Mouse (Mus musculus): ENCODE measurements at regions not wholly inside any gene's neighbourhood (a gene's known extent, or its start where the extent isn't known, plus 50 kb on each side); places are given as distances from the start of the nearest gene placed in this dataset.

GRCm38 (mm10) chr8:103809140-103809539 lies 292.3 kb upstream of the Cdh5 start:
- no peak for DNase-seq (ENCODE audit: low spot score)

GRCm38 (mm10) chr8:103813954-103814591 lies 287.4 kb upstream of the Cdh5 start:
- no peak for DNase-seq (ENCODE audit: low spot score)

DNA sequence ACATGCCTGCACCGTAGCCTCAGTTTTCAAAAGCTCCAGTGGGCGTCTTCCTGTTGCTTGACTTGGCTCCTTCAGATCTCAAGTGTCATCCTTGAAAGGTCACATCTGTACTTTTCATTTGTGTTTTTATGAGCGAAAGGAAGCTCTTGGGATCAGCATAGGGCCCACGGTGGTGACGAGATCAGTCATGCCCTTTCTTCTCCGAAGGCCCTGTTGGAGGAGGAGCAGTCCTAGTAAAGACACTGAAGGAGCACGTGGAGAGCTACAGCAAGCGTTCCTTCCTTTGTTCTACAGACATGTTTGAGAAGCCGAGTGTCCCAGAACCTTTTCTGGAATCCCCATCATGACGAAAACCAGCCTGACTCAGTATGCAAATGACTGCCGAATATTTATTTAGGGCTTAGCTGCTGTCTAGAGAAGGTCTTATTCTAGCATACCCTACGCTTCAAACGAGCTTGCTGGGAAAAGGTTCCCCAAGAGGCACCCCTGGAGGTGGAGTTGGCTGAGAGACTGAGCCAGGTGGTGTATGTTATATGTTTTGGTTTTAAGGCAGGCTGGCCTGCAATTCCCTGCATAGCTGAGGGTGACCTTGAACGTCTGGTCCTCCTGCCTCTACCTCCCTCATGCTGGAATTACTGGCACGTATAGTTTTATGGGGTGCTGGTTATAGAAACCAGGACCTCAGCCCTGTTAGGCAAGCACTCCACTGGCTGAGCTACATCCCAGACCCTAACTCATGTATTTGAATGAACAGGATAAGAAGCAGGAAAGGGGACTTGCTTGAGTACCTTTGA lies 285.1 kb upstream of the Cdh5 start:
- DNase-seq (ENCODE audit: low spot score), result no peak

DNA sequence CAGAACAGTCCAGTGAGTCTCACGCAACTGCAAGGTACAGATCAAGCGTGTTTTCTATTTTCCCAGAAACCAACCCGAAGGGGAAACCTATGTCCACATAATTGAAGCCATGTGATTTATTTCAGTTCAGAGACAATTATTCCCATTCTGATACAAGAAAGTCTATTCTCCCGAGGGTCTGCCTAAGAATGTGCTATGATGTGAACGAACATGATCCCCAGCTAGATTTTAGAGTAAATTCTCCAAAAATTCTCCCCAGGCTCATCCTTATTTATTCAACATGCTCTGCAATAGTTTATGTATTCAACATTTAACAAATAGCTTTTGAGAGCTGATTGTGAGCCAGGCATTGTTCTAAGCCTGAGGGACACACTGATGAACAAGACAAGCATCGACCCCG lies 277.9 kb upstream of the Cdh5 start:
- no peak for DNase-seq (ENCODE audit: low spot score)

DNA sequence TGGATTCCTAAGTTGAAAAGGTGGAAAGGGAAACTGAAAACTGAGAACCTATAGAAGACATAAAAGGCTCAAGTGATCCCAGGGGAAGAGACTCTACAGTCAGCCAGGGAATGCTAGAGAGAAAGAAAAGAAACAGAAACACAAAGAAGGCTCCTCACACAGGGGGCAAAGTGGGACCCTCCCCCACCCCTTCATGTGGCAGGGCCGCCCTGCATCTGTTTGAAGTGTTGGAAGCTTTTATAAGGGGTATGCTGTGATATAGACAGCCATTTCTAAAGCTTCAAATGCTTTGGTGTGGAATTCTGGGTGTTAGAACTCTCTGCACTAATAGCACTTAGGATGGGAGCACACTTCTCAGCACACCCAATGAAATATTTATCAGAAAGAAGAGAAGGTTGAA lies 276.7 kb upstream of the Cdh5 start:
- no peak for DNase-seq (ENCODE audit: low spot score)

- no peak for DNase-seq (ENCODE audit: low spot score)
Measured at GRCm38 (mm10) chr8:103825289-103825688, 276.1 kb upstream of the Cdh5 start.

- no peak for DNase-seq (ENCODE audit: low spot score)
Measured at GRCm38 (mm10) chr8:103830416-103830815, 271.0 kb upstream of the Cdh5 start.

DNA sequence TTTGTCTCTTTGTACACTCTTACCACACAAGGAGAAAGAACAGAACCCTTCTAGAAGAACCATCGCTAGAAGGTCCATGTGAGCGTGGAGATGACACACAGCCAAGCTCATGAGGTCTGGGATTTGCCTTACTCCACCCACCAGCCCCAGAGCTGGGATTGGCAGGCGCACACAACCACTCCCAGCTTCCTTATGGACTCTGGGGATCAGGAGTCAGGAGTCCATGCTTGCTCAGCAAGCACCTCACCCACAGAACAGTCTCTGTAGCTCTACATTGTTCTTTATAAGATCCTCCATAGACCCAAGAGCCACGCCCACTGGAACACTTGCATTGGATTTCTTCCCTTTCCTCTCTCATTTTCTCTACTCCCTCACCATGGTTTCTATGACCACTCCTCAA lies 261.4 kb upstream of the Cdh5 start:
- DNase-seq (ENCODE audit: low spot score), result no peak

DNA sequence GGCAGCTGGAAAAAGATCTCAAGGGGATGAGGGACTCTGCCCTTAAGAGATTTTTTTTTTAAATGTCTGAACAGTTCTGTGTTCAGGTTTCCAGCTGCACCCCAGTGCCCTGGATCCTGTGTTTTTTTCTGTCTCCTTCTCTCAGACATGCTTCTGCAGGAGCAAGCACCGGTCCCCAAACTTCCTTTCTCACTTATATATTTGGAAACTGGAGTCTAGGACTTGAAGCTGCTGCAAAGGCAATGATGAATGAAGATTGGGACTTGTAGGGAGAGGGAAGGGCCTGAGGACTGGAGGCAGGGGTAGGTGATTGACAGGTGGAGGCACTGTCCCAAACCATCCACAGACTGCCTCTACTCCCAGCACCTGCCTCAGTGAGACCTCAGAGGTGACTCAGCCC lies 255.5 kb upstream of the Cdh5 start:
- no peak for DNase-seq (ENCODE audit: low spot score)

DNA sequence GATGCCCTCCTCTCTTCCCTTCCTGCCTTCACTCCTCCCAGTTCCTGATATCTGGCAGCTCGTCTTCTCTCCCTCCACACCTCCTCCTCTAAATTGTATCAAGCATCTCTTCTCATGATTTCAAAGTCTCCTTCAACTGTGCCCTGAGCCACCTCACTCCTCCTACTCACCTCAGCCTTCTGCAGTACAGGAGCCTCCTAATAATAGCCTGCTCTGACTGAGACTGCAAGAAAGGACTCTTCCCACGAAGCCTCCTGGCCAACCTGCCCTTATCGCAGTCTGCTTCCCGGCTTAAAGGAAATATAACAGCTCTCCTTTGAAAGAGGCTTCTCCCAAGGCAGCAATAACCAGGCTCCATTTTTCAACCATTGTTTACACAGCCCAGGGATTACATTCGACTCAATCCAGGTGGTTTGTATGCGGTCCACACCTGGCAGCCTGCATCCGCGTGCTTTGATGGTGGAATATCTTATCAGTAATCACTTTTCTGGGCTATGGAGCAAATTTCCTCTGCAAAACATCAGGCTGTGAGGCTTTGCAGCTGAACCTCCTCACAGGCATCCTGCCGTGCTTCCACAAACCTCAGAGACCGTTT lies 254.9 kb upstream of the Cdh5 start:
- DNase-seq (ENCODE audit: low spot score), result no peak

- DNase-seq (ENCODE audit: low spot score), result no peak
Measured at GRCm38 (mm10) chr8:103849785-103850184, 251.6 kb upstream of the Cdh5 start.

- DNase-seq (ENCODE audit: low spot score), result no peak
Measured at GRCm38 (mm10) chr8:103851286-103851685, 250.1 kb upstream of the Cdh5 start.

DNA sequence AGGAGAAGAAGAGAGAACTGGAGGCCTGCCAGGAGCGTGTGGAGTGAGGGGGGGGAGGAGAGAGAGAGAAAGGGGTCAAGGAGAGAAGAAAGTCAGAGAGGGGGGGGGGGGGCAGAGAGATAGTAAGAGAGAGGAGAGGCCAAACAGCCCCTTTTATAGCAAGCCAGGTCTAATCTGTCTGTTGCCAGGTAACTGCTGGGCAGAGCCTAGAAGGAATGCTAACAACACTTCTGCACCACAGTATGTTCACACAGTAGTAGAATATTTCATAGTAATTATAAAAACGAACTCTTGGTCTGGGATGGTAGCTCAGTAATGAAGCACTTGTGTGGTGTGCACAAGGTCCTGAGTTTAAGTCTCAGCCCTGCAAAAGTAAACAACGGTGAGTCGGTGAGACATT lies 248.4 kb upstream of the Cdh5 start:
- no peak for DNase-seq (ENCODE audit: low spot score)

GRCm38 (mm10) chr8:103855291-103855690 lies 246.1 kb upstream of the Cdh5 start:
- DNase-seq (ENCODE audit: low spot score), result no peak

- no peak for DNase-seq (ENCODE audit: low spot score)
Measured at GRCm38 (mm10) chr8:103859130-103859529, 242.3 kb upstream of the Cdh5 start.

GRCm38 (mm10) chr8:103873598-103874502 lies 227.6 kb upstream of the Cdh5 start:
- no peak for DNase-seq (ENCODE audit: low spot score)

- no peak for DNase-seq (ENCODE audit: low spot score)
Measured at GRCm38 (mm10) chr8:103874506-103874905, 226.9 kb upstream of the Cdh5 start.

- DNase-seq (ENCODE audit: low spot score), result no peak
Measured at GRCm38 (mm10) chr8:103879505-103879904, 221.9 kb upstream of the Cdh5 start.

GRCm38 (mm10) chr8:103880431-103881145 lies 220.8 kb upstream of the Cdh5 start:
- DNase-seq (ENCODE audit: low spot score), result no peak

DNA sequence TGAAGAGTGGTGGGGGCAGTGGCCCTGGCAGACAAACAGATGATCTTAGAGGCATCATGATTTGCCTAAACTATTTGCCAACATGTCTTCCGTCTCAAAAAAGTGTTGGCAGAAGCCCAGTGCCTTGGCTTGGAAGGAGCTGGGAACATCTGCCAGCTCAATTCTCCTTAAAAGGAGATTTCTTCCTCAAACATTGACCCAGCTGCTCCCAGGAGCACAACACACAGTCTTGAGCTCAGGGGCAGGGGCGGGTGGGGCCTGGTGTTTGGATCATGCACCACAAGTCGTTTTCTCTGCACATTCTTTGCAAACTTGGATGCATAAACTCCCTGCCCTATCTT lies 220.3 kb upstream of the Cdh5 start:
- no peak for DNase-seq (ENCODE audit: low spot score)
